Mouse (Mus musculus) midbrain, embryonic 11.5 days (tissue): Measurements from ENCODE around the gene Pcbp3. TPM values are rescaled to one million over a fixed set of nuclear protein-coding genes. Genes with fewer than 3 reads are reported as not detected.

Source experiments
- ATAC-seq: fragments of 200-750 bp; cut with Nextera tagmentation; 2 replicates; pipeline ENCODE4 v1.8.0; 2017; ENCODE audit warnings: moderate TSS enrichment, moderate library complexity; ENCODE audit not compliant: low FRiP score
- DNase-seq: peaks from one replicate; pipeline ENCODE4 v3.0.0; 2015; ENCODE audit warnings: low spot score; ENCODE audit errors: missing footprints
- H3K27ac ChIP-seq: fragments of 300-500 bp; sonication (generic); 2 replicates; pipeline ENCODE4 v1.5.1; 2014; ENCODE audit warnings: low read depth, low read length
- H3K27me3 ChIP-seq: fragments of 300-500 bp; sonication (generic); 2 replicates; pipeline ENCODE4 v1.6.1; 2014; ENCODE audit warnings: mild to moderate bottlenecking, low read length, moderate library complexity, mixed read lengths; ENCODE audit not compliant: control insufficient read depth, insufficient read depth
- H3K36me3 ChIP-seq: fragments of 300-500 bp; sonication (generic); 2 replicates; pipeline ENCODE4 v1.6.1; 2014; ENCODE audit warnings: mild to moderate bottlenecking, low read length, moderate library complexity, mixed read lengths; ENCODE audit not compliant: control insufficient read depth, insufficient read depth
- H3K4me1 ChIP-seq: fragments of 300-500 bp; sonication (generic); 2 replicates; pipeline ENCODE4 v1.6.1; 2014; ENCODE audit warnings: low read length; ENCODE audit not compliant: control insufficient read depth, insufficient read depth
- H3K4me2 ChIP-seq: fragments of 300-500 bp; sonication (generic); 2 replicates; pipeline ENCODE4 v1.6.1; 2014; ENCODE audit warnings: mild to moderate bottlenecking, moderate library complexity
- H3K4me3 ChIP-seq: fragments of 300-500 bp; sonication (generic); 2 replicates; pipeline ENCODE4 v1.5.1; 2014; ENCODE audit warnings: low read depth, low read length
- H3K9ac ChIP-seq: fragments of 300-500 bp; sonication (generic); 2 replicates; pipeline ENCODE4 v1.6.1; 2014; ENCODE audit warnings: low read length
- H3K9me3 ChIP-seq: fragments of 300-500 bp; sonication (generic); 2 replicates; pipeline ENCODE4 v1.6.1; 2016; ENCODE audit warnings: low read length; ENCODE audit not compliant: control insufficient read depth
- WGBS: fragments of 180-500 bp; shearing (Covaris S2); extraction: QIAGEN DNeasy Blood & Tissue Kit; methylation state at CpG from one replicate; pipeline ENCODE4 v1.1.7; 2014; 5-methylcytosine and 5-hydroxymethylcytosine counted together
- polyA plus RNA-seq: library from polyadenylated mRNA; unstranded; fragments of >200 nt; fragmentation: Nextera tagmentation; extraction: Ambion mirVana; gene quantifications from 2 replicates; pipeline ENCODE4 v1.2.1, GENCODE M21; 2014

Pcbp3 gene
- polyA plus RNA-seq, 1 experiment from 2014 or later, result 41.5 TPM

GRCm38 (mm10) chr10:76844901-76845300 is 116.8 kb downstream of the Pcbp3 start:
- no peak overlapping the region for H3K27ac ChIP-seq
- no peak overlapping the region for H3K4me3 ChIP-seq
- ATAC-seq (no peak), DNase-seq (no peak)
- no peaks in the 10 kb centered on the region for H3K4me1 ChIP-seq
- H3K36me3 ChIP-seq, result no peaks in the 10 kb centered on the region
- H3K9ac ChIP-seq, result no peak overlapping the region
- WGBS, result 90% methylated on average over 4 of the region's 4 CpGs
- H3K4me2 ChIP-seq, result no peak overlapping the region
- no peaks in the 10 kb centered on the region for H3K27me3 ChIP-seq
- H3K9me3 ChIP-seq, result no peaks in the 10 kb centered on the region

- H3K9ac ChIP-seq, result no peak overlapping the region
- no peaks in the 10 kb centered on the region for H3K27me3 ChIP-seq
- no peaks in the 10 kb centered on the region for H3K36me3 ChIP-seq
- no peak overlapping the region for H3K27ac ChIP-seq
- WGBS, result 89% methylated on average over 3 of the region's 3 CpGs
- ATAC-seq (no peak), DNase-seq (no peak)
- H3K4me1 ChIP-seq, result no peaks in the 10 kb centered on the region
- no peaks in the 10 kb centered on the region for H3K9me3 ChIP-seq
- no peak overlapping the region for H3K4me3 ChIP-seq
- no peak overlapping the region for H3K4me2 ChIP-seq
These were observed 117.3 kb downstream of the Pcbp3 start for GRCm38 (mm10) chr10:76844365-76844764.

- no peak overlapping the region for H3K4me2 ChIP-seq
- H3K9me3 ChIP-seq, result no peaks in the 10 kb centered on the region
- 94% methylated on average over 3 of the region's 3 CpGs for WGBS
- H3K27me3 ChIP-seq, result no peaks in the 10 kb centered on the region
- H3K4me3 ChIP-seq, result no peak overlapping the region
- H3K27ac ChIP-seq, result no peak overlapping the region
- ATAC-seq (no peak), DNase-seq (no peak)
- H3K4me1 ChIP-seq, result no peaks in the 10 kb centered on the region
- no peak overlapping the region for H3K9ac ChIP-seq
- no peaks in the 10 kb centered on the region for H3K36me3 ChIP-seq
These were observed 119.6 kb downstream of the Pcbp3 start for GRCm38 (mm10) chr10:76842087-76842486.

DNA sequence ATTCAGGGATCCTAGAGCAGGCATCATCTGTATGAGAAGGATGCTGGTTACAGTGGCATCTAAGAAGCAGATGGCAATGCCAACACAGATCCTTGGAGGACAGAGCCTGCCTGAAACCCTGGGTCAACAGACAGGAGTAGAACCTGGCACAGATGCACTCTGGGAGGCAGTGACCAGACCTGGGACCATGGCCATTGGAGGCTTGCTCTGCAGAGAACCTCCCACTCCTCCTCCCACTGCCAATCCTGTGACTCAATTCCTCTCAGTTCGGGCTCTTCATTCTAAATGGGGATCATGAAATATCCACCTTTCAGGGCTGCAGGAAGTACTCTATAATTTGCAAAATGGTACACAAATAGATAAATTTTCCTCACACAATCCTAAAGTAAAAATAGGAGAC is 120.5 kb downstream of the Pcbp3 start:
- H3K4me3 ChIP-seq, result no peak overlapping the region
- 83% methylated on average over 1 of the region's 1 CpGs for WGBS
- no peak overlapping the region for H3K9ac ChIP-seq
- ATAC-seq (no peak), DNase-seq (no peak)
- H3K27me3 ChIP-seq, result no peaks in the 10 kb centered on the region
- no peak overlapping the region for H3K4me2 ChIP-seq
- H3K9me3 ChIP-seq, result no peaks in the 10 kb centered on the region
- H3K27ac ChIP-seq, result no peak overlapping the region
- no peaks in the 10 kb centered on the region for H3K4me1 ChIP-seq
- H3K36me3 ChIP-seq, result no peaks in the 10 kb centered on the region

DNA sequence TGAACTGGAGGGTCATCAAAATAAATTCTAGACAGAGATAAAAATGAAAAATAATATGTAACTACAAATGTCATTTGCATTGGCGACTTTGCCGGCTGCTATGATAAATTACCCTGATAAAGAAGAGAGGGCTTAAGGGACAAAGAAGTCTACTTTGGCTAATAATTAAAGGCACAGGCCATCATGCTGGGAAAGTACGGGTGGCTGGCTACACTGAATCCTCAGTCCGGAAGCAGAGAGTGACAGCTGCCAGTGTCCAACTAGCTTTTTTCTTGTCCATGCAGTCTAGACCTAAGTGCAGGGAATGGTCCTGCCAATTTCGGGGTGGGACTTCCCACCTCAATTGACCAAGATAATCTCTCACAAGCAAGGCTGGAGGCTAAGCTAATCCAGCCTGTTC is 121.1 kb downstream of the Pcbp3 start:
- H3K9me3 ChIP-seq, result no peaks in the 10 kb centered on the region
- H3K27ac ChIP-seq, result no peak overlapping the region
- H3K9ac ChIP-seq, result no peak overlapping the region
- no peak overlapping the region for H3K4me2 ChIP-seq
- DNase-seq, result no peak
- no peaks in the 10 kb centered on the region for H3K27me3 ChIP-seq
- ATAC-seq, result no peak
- H3K4me1 ChIP-seq, result no peaks in the 10 kb centered on the region
- no peaks in the 10 kb centered on the region for H3K36me3 ChIP-seq
- WGBS, result 59% methylated on average over 5 of the region's 5 CpGs
- no peak overlapping the region for H3K4me3 ChIP-seq

- no peaks in the 10 kb centered on the region for H3K9me3 ChIP-seq
- no peak overlapping the region for H3K4me3 ChIP-seq
- H3K27ac ChIP-seq, result no peak overlapping the region
- no peaks in the 10 kb centered on the region for H3K27me3 ChIP-seq
- H3K4me2 ChIP-seq, result no peak overlapping the region
- no peak overlapping the region for H3K9ac ChIP-seq
- peak; percentile 97 for DNase-seq
- no peaks in the 10 kb centered on the region for H3K36me3 ChIP-seq
- ATAC-seq, result peak; percentile 58; the same call in 1 of the 2 replicates
- H3K4me1 ChIP-seq, result no peaks in the 10 kb centered on the region
- WGBS, result 61% methylated on average over 14 of the region's 14 CpGs
These were observed 126.0 kb downstream of the Pcbp3 start for GRCm38 (mm10) chr10:76835497-76836357.

- Histone ChIP-seq H3K36me3 (no peaks in the 10 kb centered on the region), H3K27me3 (no peaks in the 10 kb centered on the region), H3K4me2 (no peak overlapping the region), H3K9ac (no peak overlapping the region), H3K27ac (no peak overlapping the region), H3K4me3 (no peak overlapping the region), H3K4me1 (no peaks in the 10 kb centered on the region), H3K9me3 (no peaks in the 10 kb centered on the region)
- ATAC-seq (no peak), DNase-seq (no peak)
- WGBS, result 71% methylated on average over 1 of the region's 1 CpGs
These were observed 128.8 kb downstream of the Pcbp3 start for GRCm38 (mm10) chr10:76832841-76833240.

DNA sequence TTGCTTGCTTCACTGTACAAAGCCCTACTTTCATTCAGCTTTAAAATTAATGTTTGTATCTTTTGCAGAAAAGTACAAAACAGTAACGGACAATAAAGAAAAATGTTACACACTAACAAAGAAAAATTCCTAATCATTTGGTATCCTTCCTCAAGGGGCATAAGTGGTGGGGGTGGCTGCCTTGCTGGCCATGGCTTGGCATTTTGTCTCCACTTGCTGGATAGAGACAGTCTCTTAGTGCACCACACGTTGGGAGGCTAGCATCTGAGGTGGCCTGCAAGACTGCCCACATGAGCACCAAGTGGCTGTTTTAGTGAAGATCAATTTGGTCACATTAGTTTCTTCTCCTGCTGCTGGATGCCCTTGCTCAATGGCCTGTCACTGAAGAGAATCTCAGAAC is 129.8 kb downstream of the Pcbp3 start:
- WGBS, result 84% methylated on average over 2 of the region's 2 CpGs
- no peaks in the 10 kb centered on the region for H3K4me1 ChIP-seq
- no peak for ATAC-seq

GRCm38 (mm10) chr10:76831151-76831550 is 130.5 kb downstream of the Pcbp3 start:
- H3K27ac ChIP-seq, result no peak overlapping the region
- no peaks in the 10 kb centered on the region for H3K36me3 ChIP-seq
- no peak overlapping the region for H3K4me2 ChIP-seq
- H3K9me3 ChIP-seq, result no peaks in the 10 kb centered on the region
- H3K4me1 ChIP-seq, result no peaks in the 10 kb centered on the region
- H3K4me3 ChIP-seq, result no peak overlapping the region
- ATAC-seq (no peak), DNase-seq (no peak)
- H3K9ac ChIP-seq, result no peak overlapping the region
- H3K27me3 ChIP-seq, result no peaks in the 10 kb centered on the region
- 38% methylated on average over 1 of the region's 1 CpGs for WGBS

More for the DNA sequence above, 129.8 kb downstream of the Pcbp3 start:
- no peak overlapping the region for H3K4me2 ChIP-seq
- H3K27ac ChIP-seq, result no peak overlapping the region
- no peaks in the 10 kb centered on the region for H3K27me3 ChIP-seq
- H3K9ac ChIP-seq, result no peak overlapping the region
- H3K4me3 ChIP-seq, result no peak overlapping the region
- no peaks in the 10 kb centered on the region for H3K36me3 ChIP-seq
- no peak for DNase-seq
- H3K9me3 ChIP-seq, result no peaks in the 10 kb centered on the region
